Mouse (Mus musculus) NIH3T3 (cell line): ENCODE measurements around the gene Hmga2.

Source experiments
- DNase-seq: peaks from one replicate; pipeline ENCODE4 v3.0.0-alpha.2; 2012; ENCODE audit warnings: low read depth

Hmga2 gene

GRCm38 (mm10) chr10:120473218-120473617 is 3.1 kb downstream of the Hmga2 start:
- peak; percentile 56 for DNase-seq

- peak; percentile 52 for DNase-seq
These were observed 3.7 kb downstream of the Hmga2 start for GRCm38 (mm10) chr10:120472606-120473005.

GRCm38 (mm10) chr10:120465121-120465520 is 11.1 kb downstream of the Hmga2 start:
- peak; percentile 87 for DNase-seq

GRCm38 (mm10) chr10:120461769-120462168 is 14.5 kb downstream of the Hmga2 start:
- peak; percentile 79 for DNase-seq

- DNase-seq: peak; percentile 71
These were observed 15.0 kb downstream of the Hmga2 start for GRCm38 (mm10) chr10:120461301-120461700.

- no peak for DNase-seq
These were observed 17.4 kb downstream of the Hmga2 start for GRCm38 (mm10) chr10:120458866-120459265.

GRCm38 (mm10) chr10:120449661-120450284 is 26.5 kb downstream of the Hmga2 start:
- DNase-seq: no peak

GRCm38 (mm10) chr10:120446799-120447198 is 29.5 kb downstream of the Hmga2 start:
- no peak for DNase-seq

GRCm38 (mm10) chr10:120446206-120446605 is 30.1 kb downstream of the Hmga2 start:
- DNase-seq: no peak

- DNase-seq: no peak
These were observed 31.7 kb downstream of the Hmga2 start for GRCm38 (mm10) chr10:120444463-120445070.

- no peak for DNase-seq
These were observed 32.4 kb downstream of the Hmga2 start for GRCm38 (mm10) chr10:120443757-120444311.

GRCm38 (mm10) chr10:120441254-120441653 is 35.0 kb downstream of the Hmga2 start:
- DNase-seq: no peak

GRCm38 (mm10) chr10:120434433-120434832 is 41.8 kb downstream of the Hmga2 start:
- no peak for DNase-seq

GRCm38 (mm10) chr10:120433463-120433815 is 42.8 kb downstream of the Hmga2 start:
- DNase-seq: no peak

GRCm38 (mm10) chr10:120432731-120433462 is 43.4 kb downstream of the Hmga2 start:
- peak; percentile 58 for DNase-seq

GRCm38 (mm10) chr10:120432081-120432480 is 44.2 kb downstream of the Hmga2 start:
- no peak for DNase-seq

GRCm38 (mm10) chr10:120431435-120431834 is 44.8 kb downstream of the Hmga2 start:
- peak; percentile 67 for DNase-seq

GRCm38 (mm10) chr10:120430422-120430821 is 45.8 kb downstream of the Hmga2 start:
- no peak for DNase-seq

GRCm38 (mm10) chr10:120429758-120430259 is 46.5 kb downstream of the Hmga2 start:
- DNase-seq: peak; percentile 47

- DNase-seq: no peak
These were observed 47.1 kb downstream of the Hmga2 start for GRCm38 (mm10) chr10:120429199-120429551.

- no peak for DNase-seq
These were observed 47.7 kb downstream of the Hmga2 start for GRCm38 (mm10) chr10:120428430-120429198.

- peak; percentile 77 for DNase-seq
These were observed 50.1 kb downstream of the Hmga2 start for GRCm38 (mm10) chr10:120426086-120426610.
